Mouse (Mus musculus) cerebellum, adult 2 months (tissue): ENCODE results near the gene Arid4a.

Source experiments
- CTCF ChIP-seq: fragments of 200-500 bp; IDR thresholded peaks from 2 replicates; pipeline ENCODE4 v1.5.1; 2011; ENCODE audit warnings: low read depth, mild to moderate bottlenecking, control low read depth, low read length, moderate library complexity, borderline replicate concordance; ENCODE audit not compliant: insufficient read depth
- POLR2A ChIP-seq: fragments of 200-500 bp; IDR thresholded peaks from 2 replicates; pipeline ENCODE4 v1.6.1; 2011; ENCODE audit warnings: low read length, control low read depth, borderline replicate concordance; ENCODE audit not compliant: insufficient read depth

DNA sequence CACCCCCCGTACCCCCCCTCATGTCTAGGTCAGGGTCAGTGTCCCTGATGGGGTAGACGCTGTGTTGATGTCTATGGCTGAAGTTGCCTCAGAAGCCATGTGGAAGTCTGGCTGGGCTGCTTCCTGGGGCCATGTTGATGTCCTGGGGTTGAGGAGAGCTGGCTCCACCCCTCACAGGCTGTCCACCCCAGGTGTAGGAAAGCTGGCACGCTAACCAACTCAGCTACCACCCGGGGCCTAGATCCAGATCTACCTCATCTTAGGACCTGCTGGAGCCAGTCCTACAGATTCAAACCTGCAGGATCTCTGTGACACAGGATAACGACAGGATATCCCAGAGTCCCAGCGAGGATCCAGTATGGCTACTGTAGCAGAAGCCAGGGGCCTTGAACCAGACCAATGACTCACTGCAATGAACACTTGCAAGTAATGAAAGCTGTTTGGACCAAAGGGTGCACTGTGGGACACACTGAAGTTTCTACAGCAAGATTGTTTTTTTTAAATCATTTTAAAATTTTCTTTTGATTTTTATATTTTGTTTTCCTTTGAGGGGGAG, 91.5 kb downstream of the Arid4a start:
- no peak for TF ChIP-seq CTCF
- TF ChIP-seq POLR2A = no peak
